Mouse (Mus musculus) limb, embryonic 13.5 days (tissue): Measurements from ENCODE around the gene Kdm5a. TPM values are rescaled to one million over a fixed set of nuclear protein-coding genes. Genes with fewer than 3 reads are reported as not detected.

ENCODE experiments used
- ATAC-seq: fragments of 200-750 bp; cut with Nextera tagmentation; 2 replicates; pipeline ENCODE4 v1.8.0; 2017; ENCODE audit warnings: low read depth, moderate number of reproducible peaks, moderate TSS enrichment; ENCODE audit not compliant: low FRiP score
- H3K27ac ChIP-seq: fragments of 300-500 bp; sonication (generic); 2 replicates; pipeline ENCODE4 v1.5.1; 2015; ENCODE audit warnings: inconsistent platforms, mild to moderate bottlenecking, moderate library complexity
- H3K27me3 ChIP-seq: fragments of 300-500 bp; sonication (generic); 2 replicates; pipeline ENCODE4 v1.6.1; 2015; ENCODE audit warnings: mild to moderate bottlenecking, inconsistent platforms
- H3K36me3 ChIP-seq: fragments of 300-500 bp; sonication (generic); 2 replicates; pipeline ENCODE4 v1.6.1; 2015; ENCODE audit warnings: inconsistent platforms, mild to moderate bottlenecking, moderate library complexity
- H3K4me1 ChIP-seq: fragments of 300-500 bp; sonication (generic); 2 replicates; pipeline ENCODE4 v1.6.1; 2015; ENCODE audit warnings: inconsistent platforms
- H3K4me2 ChIP-seq: fragments of 300-500 bp; sonication (generic); replicated peaks from 2 replicates; pipeline ENCODE4 v1.6.1; 2015; ENCODE audit warnings: inconsistent platforms, mild to moderate bottlenecking, moderate library complexity
- H3K4me3 ChIP-seq: fragments of 300-500 bp; sonication (generic); 2 replicates; pipeline ENCODE4 v1.5.1; 2015; ENCODE audit warnings: moderate library complexity, mild to moderate bottlenecking, inconsistent platforms
- H3K9ac ChIP-seq: fragments of 300-500 bp; sonication (generic); 2 replicates; pipeline ENCODE4 v1.6.1; 2015; ENCODE audit warnings: mild to moderate bottlenecking, inconsistent platforms
- H3K9me3 ChIP-seq: fragments of 300-500 bp; sonication (generic); 2 replicates; pipeline ENCODE4 v1.6.1; 2016; ENCODE audit warnings: inconsistent platforms
- WGBS: fragments of 180-500 bp; shearing (Covaris S2); methylation state at CpG from one replicate; pipeline ENCODE4 v1.1.7; 2015; 5-methylcytosine and 5-hydroxymethylcytosine counted together
- polyA plus RNA-seq: library from polyadenylated mRNA; unstranded; fragments of >200 nt; fragmentation: Nextera tagmentation; extraction: Ambion mirVana; gene quantifications from 2 replicates; pipeline ENCODE4 v1.2.1, GENCODE M21; 2015

Kdm5a gene
- polyA plus RNA-seq: 50.4 and 52.2 TPM in 2 replicates

DNA sequence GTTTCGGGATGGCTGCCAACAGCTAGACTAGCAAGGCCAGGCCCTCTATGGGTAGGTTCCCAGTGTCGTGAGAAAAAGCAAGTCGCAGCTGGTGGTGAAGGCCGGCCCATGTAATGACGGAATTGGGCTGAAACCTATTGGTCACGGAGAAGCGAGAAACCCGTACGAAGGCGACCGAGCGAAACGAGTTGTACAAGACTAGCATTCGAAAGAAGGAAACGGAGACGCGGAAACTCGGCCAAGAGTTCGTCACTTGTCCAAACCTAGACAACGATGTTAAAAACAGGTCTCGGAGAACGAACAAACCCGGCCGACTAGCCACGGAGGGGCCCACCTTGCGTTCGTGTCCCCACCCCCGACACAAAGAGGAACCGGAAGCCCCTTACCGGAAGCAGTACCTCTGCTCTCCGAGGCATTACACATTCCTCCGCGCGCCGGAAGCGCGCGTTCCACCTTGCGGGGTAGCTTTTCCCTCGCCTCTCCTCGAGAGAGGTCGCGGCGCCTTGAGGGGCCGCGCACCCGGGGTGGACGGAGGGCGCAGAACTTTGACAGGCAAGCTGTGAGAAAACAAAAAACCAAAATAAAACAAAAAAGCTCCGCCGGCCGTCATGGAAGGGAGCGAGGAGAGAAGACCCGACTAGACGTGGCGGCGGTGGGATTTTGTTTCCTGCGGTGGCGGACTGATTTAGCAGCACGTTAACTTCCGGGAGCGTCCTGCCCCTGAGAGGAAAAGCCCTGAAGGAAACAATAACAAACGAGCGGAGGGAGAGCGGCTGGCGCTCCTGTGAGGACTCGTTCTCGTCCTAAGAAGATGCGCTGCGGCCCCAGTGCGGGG lies at the start of gene Kdm5a, which contains the start of gene Ccdc77:
TSS of gene Kdm5a (plus strand) at position 437 of the 835 bp plus-strand sequence.
TSS of gene Ccdc77 (minus strand) at position 687 of the 835 bp plus-strand sequence.
- H3K4me2 ChIP-seq: peak within 1 kb of the TSS; percentile 91
- peaks cover 18% of the 10 kb centered on the region for H3K36me3 ChIP-seq
- H3K4me1 ChIP-seq: peaks cover 17% of the 10 kb centered on the region
- peak; percentile 97 for ATAC-seq
- no peaks in the 10 kb centered on the region for H3K27me3 ChIP-seq
- H3K9ac ChIP-seq: peak within 1 kb of the TSS; percentile 91
- H3K27ac ChIP-seq: peak within 1 kb of the TSS; percentile 95
- H3K9me3 ChIP-seq: no peaks in the 10 kb centered on the region
- H3K4me3 ChIP-seq: peak within 1 kb of the TSS; percentile 91
- under 1% methylated on average over 71 of the region's 71 CpGs for WGBS

DNA sequence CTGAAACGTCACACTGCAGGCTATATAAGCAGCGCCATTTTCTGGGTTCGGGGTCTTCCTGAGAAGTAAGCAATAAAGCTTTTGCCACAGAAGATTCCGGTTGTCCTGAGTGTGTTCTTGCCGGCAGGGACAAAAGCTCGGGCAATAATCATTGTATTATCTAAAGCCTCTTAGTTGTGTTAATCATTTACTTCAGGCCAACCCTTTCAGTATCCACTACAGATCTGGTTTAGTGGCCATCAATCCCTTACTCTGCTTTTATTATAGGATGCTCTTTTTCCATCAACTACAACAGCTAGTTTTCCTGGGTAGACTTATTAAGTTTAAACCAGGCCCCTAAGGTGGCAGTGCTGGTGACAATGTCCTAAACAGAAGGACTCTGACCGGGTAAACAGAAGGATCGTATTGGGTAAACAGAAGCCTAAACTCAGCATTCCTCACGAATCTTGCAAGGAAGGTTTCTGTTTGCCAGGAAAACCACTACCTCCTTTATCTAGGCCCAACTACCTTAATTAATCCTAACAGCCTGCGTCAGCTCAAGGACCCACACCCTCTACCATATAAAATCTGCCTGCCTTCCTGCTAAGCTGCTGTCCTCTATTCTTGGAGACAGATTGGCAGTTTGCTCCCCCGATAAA lies 45.5 kb upstream of the Kdm5a start:
- no peaks in the 10 kb centered on the region for H3K4me1 ChIP-seq
- no peak overlapping the region for H3K4me3 ChIP-seq
- no peaks in the 10 kb centered on the region; the same call in 1 of the 2 replicates for H3K36me3 ChIP-seq
- 68% methylated on average over 11 of the region's 11 CpGs for WGBS
- no peak overlapping the region for H3K4me2 ChIP-seq
- no peaks in the 10 kb centered on the region for H3K9me3 ChIP-seq
- H3K9ac ChIP-seq: no peak overlapping the region
- no peak overlapping the region for H3K27ac ChIP-seq
- no peak for ATAC-seq
- H3K27me3 ChIP-seq: no peaks in the 10 kb centered on the region

GRCm38 (mm10) chr6:120319129-120319528 lies 44.8 kb upstream of the Kdm5a start:
- no peak for ATAC-seq
- WGBS: 90% methylated on average over 9 of the region's 9 CpGs
- no peaks in the 10 kb centered on the region; the same call in 1 of the 2 replicates for H3K36me3 ChIP-seq

GRCm38 (mm10) chr6:120320369-120320768 lies 43.6 kb upstream of the Kdm5a start:
- WGBS: 63% methylated on average over 2 of the region's 2 CpGs
- no peak overlapping the region for H3K4me3 ChIP-seq

More at GRCm38 (mm10) chr6:120319129-120319528, 44.8 kb upstream of the Kdm5a start:
- H3K9me3 ChIP-seq: no peaks in the 10 kb centered on the region
- no peak overlapping the region for H3K4me2 ChIP-seq
- H3K9ac ChIP-seq: no peak overlapping the region
- H3K4me3 ChIP-seq: no peak overlapping the region
- H3K27ac ChIP-seq: no peak overlapping the region
- no peaks in the 10 kb centered on the region for H3K27me3 ChIP-seq
- H3K4me1 ChIP-seq: no peaks in the 10 kb centered on the region

DNA sequence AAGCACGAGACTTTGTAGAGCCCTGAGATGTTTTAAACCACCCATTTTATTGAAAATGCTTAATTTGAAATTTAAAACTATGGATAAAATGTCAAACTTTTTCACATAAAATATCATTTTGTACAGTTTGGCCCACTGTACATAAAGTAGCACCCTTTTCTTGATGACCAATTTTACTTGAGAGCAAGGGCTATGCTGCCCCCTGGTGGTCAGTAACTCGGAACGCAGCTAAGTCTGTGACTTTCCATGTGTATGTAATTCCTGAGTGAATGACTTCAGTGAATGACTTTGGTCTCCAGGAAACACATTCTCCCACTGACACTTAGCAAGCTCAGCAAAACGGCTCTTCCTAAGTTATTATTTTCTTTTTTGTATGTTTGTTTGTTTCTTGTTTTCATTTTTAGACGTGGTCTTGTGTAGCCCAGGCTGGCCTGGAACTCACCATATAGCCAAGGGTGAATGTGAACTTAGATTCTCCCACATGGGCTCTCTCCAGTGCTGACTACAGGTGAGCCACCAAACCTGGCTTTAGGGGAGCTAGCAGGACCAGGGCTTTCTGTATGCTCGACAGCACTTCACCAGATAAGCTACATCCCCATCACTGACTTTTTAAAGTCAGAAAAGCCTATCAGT lies 39.5 kb upstream of the Kdm5a start:
- Histone ChIP-seq H3K27me3 (no peaks in the 10 kb centered on the region), H3K4me3 (no peak overlapping the region), H3K27ac (no peak overlapping the region), H3K9ac (no peak overlapping the region), H3K9me3 (no peaks in the 10 kb centered on the region), H3K36me3 (peaks cover 24% of the 10 kb centered on the region), H3K4me2 (no peak overlapping the region), H3K4me1 (no peaks in the 10 kb centered on the region)
- whole genome bisulfite sequencing: 30% methylated on average over 6 of the region's 6 CpGs
- ATAC-seq: no peak

More at GRCm38 (mm10) chr6:120320369-120320768, 43.6 kb upstream of the Kdm5a start:
- no peak for ATAC-seq
- Histone ChIP-seq H3K4me2 (no peak overlapping the region), H3K27ac (no peak overlapping the region), H3K4me1 (no peaks in the 10 kb centered on the region), H3K9ac (no peak overlapping the region), H3K27me3 (no peaks in the 10 kb centered on the region), H3K9me3 (no peaks in the 10 kb centered on the region), H3K36me3 (peaks cover 8% of the 10 kb centered on the region)

DNA sequence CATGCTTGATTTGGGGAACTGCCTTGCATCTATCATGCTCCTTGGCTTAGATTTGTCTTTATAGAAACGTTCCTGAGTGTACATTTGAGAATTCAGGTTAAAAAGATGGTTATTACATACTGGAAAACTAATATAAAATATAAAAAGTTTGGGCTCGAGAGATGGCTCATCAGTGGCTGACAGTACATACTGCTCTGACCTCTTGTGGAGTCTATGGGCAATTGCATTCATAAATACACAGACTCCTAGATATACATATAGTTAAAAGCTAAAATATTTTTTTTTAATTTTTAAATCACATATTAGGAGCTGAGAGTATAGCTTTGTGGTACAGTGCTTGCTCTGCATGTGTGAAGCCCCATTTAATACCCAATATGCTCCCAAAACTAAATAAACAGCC lies 31.6 kb upstream of the Kdm5a start:
- Histone ChIP-seq H3K4me1 (no peaks in the 10 kb centered on the region), H3K27me3 (no peaks in the 10 kb centered on the region), H3K9me3 (no peaks in the 10 kb centered on the region), H3K36me3 (peaks cover 88% of the 10 kb centered on the region), H3K4me3 (no peak overlapping the region), H3K4me2 (no peak overlapping the region), H3K27ac (no peak overlapping the region), H3K9ac (no peak overlapping the region)
- ATAC-seq: no peak
- 79% methylated on average over 2 of the region's 2 CpGs for WGBS

- no peak for ATAC-seq
- no peaks in the 10 kb centered on the region for H3K27me3 ChIP-seq
- H3K4me1 ChIP-seq: no peaks in the 10 kb centered on the region
- no peak overlapping the region for H3K4me2 ChIP-seq
- WGBS: 75% methylated on average over 1 of the region's 1 CpGs
- no peak overlapping the region for H3K9ac ChIP-seq
- H3K9me3 ChIP-seq: no peaks in the 10 kb centered on the region
- peaks cover 93% of the 10 kb centered on the region for H3K36me3 ChIP-seq
- H3K27ac ChIP-seq: no peak overlapping the region
- no peak overlapping the region for H3K4me3 ChIP-seq
Measured at GRCm38 (mm10) chr6:120343992-120344391, 19.9 kb upstream of the Kdm5a start.

GRCm38 (mm10) chr6:120349018-120349417 lies 14.9 kb upstream of the Kdm5a start:
- Histone ChIP-seq H3K27ac (no peak overlapping the region), H3K4me3 (no peak overlapping the region), H3K4me2 (no peak overlapping the region), H3K9ac (no peak overlapping the region), H3K9me3 (no peaks in the 10 kb centered on the region), H3K36me3 (peaks cover 77% of the 10 kb centered on the region), H3K27me3 (no peaks in the 10 kb centered on the region), H3K4me1 (no peaks in the 10 kb centered on the region)
- WGBS: 85% methylated on average over 3 of the region's 3 CpGs
- ATAC-seq: no peak

DNA sequence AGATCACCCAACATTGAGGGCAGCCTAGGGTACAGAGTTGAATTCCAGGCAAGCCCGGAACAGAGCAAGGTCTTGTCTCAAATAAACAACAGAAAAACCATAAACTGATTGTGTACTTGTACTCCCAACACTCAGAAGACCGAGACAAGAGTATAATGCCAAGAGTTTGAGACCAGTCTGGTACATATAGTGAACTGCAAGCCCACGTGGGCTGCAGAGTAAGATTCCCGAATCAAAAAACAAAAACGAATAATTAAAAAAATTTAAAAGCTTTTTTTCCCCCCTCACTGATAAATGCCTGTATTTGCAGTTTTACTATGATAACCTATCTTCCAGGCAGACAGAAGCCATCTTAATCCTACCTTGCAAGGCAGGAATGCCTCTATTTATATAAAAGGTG lies 7.4 kb upstream of the Kdm5a start:
- Histone ChIP-seq H3K9me3 (no peaks in the 10 kb centered on the region), H3K27me3 (no peaks in the 10 kb centered on the region), H3K9ac (peak overlapping the region; percentile 76), H3K4me1 (peaks cover 10% of the 10 kb centered on the region), H3K36me3 (peaks cover 15% of the 10 kb centered on the region), H3K4me3 (peak overlapping the region; percentile 61), H3K4me2 (peak overlapping the region; percentile 68), H3K27ac (peak overlapping the region; percentile 85)
- ATAC-seq: no peak
- WGBS: 31% methylated on average over 5 of the region's 5 CpGs

- Histone ChIP-seq H3K4me3 (peak overlapping the region; percentile 61), H3K4me2 (peak overlapping the region; percentile 68), H3K36me3 (peaks cover 15% of the 10 kb centered on the region), H3K4me1 (peaks cover 10% of the 10 kb centered on the region), H3K9ac (peak overlapping the region; percentile 76), H3K27me3 (no peaks in the 10 kb centered on the region), H3K27ac (peak overlapping the region; percentile 85), H3K9me3 (no peaks in the 10 kb centered on the region)
- ATAC-seq: peak; percentile 98
- under 1% methylated on average over 31 of the region's 31 CpGs for WGBS
Measured at GRCm38 (mm10) chr6:120356951-120357945, 6.7 kb upstream of the Kdm5a start.

GRCm38 (mm10) chr6:120362124-120362523 lies 1.8 kb upstream of the Kdm5a start:
- Histone ChIP-seq H3K9me3 (no peaks in the 10 kb centered on the region), H3K36me3 (peaks cover under 1% of the 10 kb centered on the region), H3K27ac (no peak overlapping the region), H3K4me1 (peaks cover 20% of the 10 kb centered on the region), H3K4me3 (no peak overlapping the region), H3K27me3 (no peaks in the 10 kb centered on the region), H3K4me2 (no peak overlapping the region), H3K9ac (no peak overlapping the region)
- 94% methylated on average over 2 of the region's 2 CpGs for WGBS
- ATAC-seq: no peak
